Mouse (Mus musculus): Measurements from ENCODE around the gene Celf6. TPM values are rescaled to one million over a fixed set of nuclear protein-coding genes. Genes with fewer than 3 reads are reported as not detected.

The Celf6 gene
- polyA plus RNA-seq, 1 experiment from 2014 or later = 0.16 TPM

- TF ChIP-seq EP300 (IDR thresholded peaks at IDR 0.05) (no peak), CTCF (IDR thresholded peaks at IDR 0.05) (no peak)
- Histone ChIP-seq H3K4me3 (ENCODE audit: low read depth, low read length) (no peak overlapping the region), H3K9ac (replicated peaks; ENCODE audit: low read depth) (no peak overlapping the region), H3K36me3 (ENCODE audit: insufficient read depth, low read length) (no peaks in the 10 kb centered on the region), H3K27ac (ENCODE audit: low read length) (no peak overlapping the region), H3K9me3 (ENCODE audit: low read length) (no peaks in the 10 kb centered on the region), H3K27me3 (replicated peaks; ENCODE audit: insufficient read depth, low read length) (0 out of 2 replicates have a peak, but pooled peaks cover 5% of the 10 kb centered on the region), H3K4me2 (replicated peaks; ENCODE audit: low read depth, low read length) (no peak overlapping the region), H3K4me1 (ENCODE audit: insufficient read depth, low read depth, low read length) (no peaks in the 10 kb centered on the region)
- 61% methylated on average over 2 of the region's 2 CpGs for WGBS
- DNase-seq (ENCODE audit: low spot score) = no peak
- no peak for ATAC-seq
Observed at GRCm38 (mm10) chr9:59571852-59572251, 5.9 kb upstream of the Celf6 start.

GRCm38 (mm10) chr9:59577401-59577800 lies 316 bp upstream of the Celf6 start:
- H3K4me2 ChIP-seq (replicated peaks; ENCODE audit: low read depth, low read length) = peak overlapping the region; percentile 64
- no peaks in the 10 kb centered on the region for H3K4me1 ChIP-seq (ENCODE audit: insufficient read depth, low read depth, low read length)
- WGBS = 12% methylated on average over 13 of the region's 13 CpGs
- H3K27ac ChIP-seq (ENCODE audit: low read length) = no peak overlapping the region
- TF ChIP-seq CTCF (IDR thresholded peaks at IDR 0.05) (no peak), EP300 (IDR thresholded peaks at IDR 0.05) (no peak)
- ATAC-seq (no peak), DNase-seq (ENCODE audit: low spot score) (no peak)
- H3K36me3 ChIP-seq (ENCODE audit: insufficient read depth, low read length) = no peaks in the 10 kb centered on the region
- peak overlapping the region; percentile 41 for H3K4me3 ChIP-seq (ENCODE audit: low read depth, low read length)
- H3K9me3 ChIP-seq (ENCODE audit: low read length) = no peaks in the 10 kb centered on the region
- H3K27me3 ChIP-seq (replicated peaks; ENCODE audit: insufficient read depth, low read length) = 0 out of 2 replicates have a peak, but pooled peaks cover 10% of the 10 kb centered on the region
- no peak overlapping the region for H3K9ac ChIP-seq (replicated peaks; ENCODE audit: low read depth)

- no peaks in the 10 kb centered on the region for H3K9me3 ChIP-seq (ENCODE audit: low read length)
- ATAC-seq = no peak; the same call in 1 of the 2 replicates
Observed at GRCm38 (mm10) chr9:59578505-59578867, 769 bp downstream of the Celf6 start.

GRCm38 (mm10) chr9:59584871-59585308 lies 7.2 kb downstream of the Celf6 start:
- H3K9me3 ChIP-seq (ENCODE audit: low read length) = no peaks in the 10 kb centered on the region
- no peaks in the 10 kb centered on the region for H3K36me3 ChIP-seq (ENCODE audit: insufficient read depth, low read length)
- no peaks in the 10 kb centered on the region for H3K4me1 ChIP-seq (ENCODE audit: insufficient read depth, low read depth, low read length)
- ATAC-seq (peak; percentile 88), DNase-seq (ENCODE audit: low spot score) (peak; percentile 84)
- TF ChIP-seq EP300 (IDR thresholded peaks at IDR 0.05) (no peak), CTCF (IDR thresholded peaks at IDR 0.05) (peak; percentile 85)
- no peak overlapping the region for H3K27ac ChIP-seq (ENCODE audit: low read length)
- H3K4me2 ChIP-seq (replicated peaks; ENCODE audit: low read depth, low read length) = peak overlapping the region; percentile 46
- H3K4me3 ChIP-seq (ENCODE audit: low read depth, low read length) = peak overlapping the region; percentile 23; the same call in 1 of the 2 replicates
- WGBS = 7% methylated on average over 13 of the region's 13 CpGs
- H3K9ac ChIP-seq (replicated peaks; ENCODE audit: low read depth) = no peak overlapping the region
- H3K27me3 ChIP-seq (replicated peaks; ENCODE audit: insufficient read depth, low read length) = 0 out of 2 replicates have a peak, but pooled peaks cover 3% of the 10 kb centered on the region

More at GRCm38 (mm10) chr9:59578505-59578867, 769 bp downstream of the Celf6 start:
- no peak overlapping the region for H3K27ac ChIP-seq (ENCODE audit: low read length)
- H3K9ac ChIP-seq (replicated peaks; ENCODE audit: low read depth) = no peak overlapping the region
- TF ChIP-seq CTCF (IDR thresholded peaks at IDR 0.05) (no peak), EP300 (IDR thresholded peaks at IDR 0.05) (no peak)
- no peaks in the 10 kb centered on the region for H3K4me1 ChIP-seq (ENCODE audit: insufficient read depth, low read depth, low read length)
- peak overlapping the region; percentile 64 for H3K4me2 ChIP-seq (replicated peaks; ENCODE audit: low read depth, low read length)
- 0 out of 2 replicates have a peak, but pooled peaks cover 10% of the 10 kb centered on the region for H3K27me3 ChIP-seq (replicated peaks; ENCODE audit: insufficient read depth, low read length)
- H3K36me3 ChIP-seq (ENCODE audit: insufficient read depth, low read length) = no peaks in the 10 kb centered on the region
- 0% methylated on average over 9 of the region's 20 CpGs for WGBS
- peak overlapping the region; percentile 41 for H3K4me3 ChIP-seq (ENCODE audit: low read depth, low read length)
- DNase-seq (ENCODE audit: low spot score) = no peak

- Histone ChIP-seq H3K27ac (ENCODE audit: low read length) (no peak overlapping the region), H3K4me3 (ENCODE audit: low read depth, low read length) (no peak overlapping the region), H3K36me3 (ENCODE audit: insufficient read depth, low read length) (no peaks in the 10 kb centered on the region), H3K27me3 (replicated peaks; ENCODE audit: insufficient read depth, low read length) (0 out of 2 replicates have a peak, but pooled peaks cover 3% of the 10 kb centered on the region), H3K4me1 (ENCODE audit: insufficient read depth, low read depth, low read length) (no peaks in the 10 kb centered on the region), H3K9ac (replicated peaks; ENCODE audit: low read depth) (no peak overlapping the region), H3K4me2 (replicated peaks; ENCODE audit: low read depth, low read length) (no peak overlapping the region), H3K9me3 (ENCODE audit: low read length) (no peaks in the 10 kb centered on the region)
- TF ChIP-seq EP300 (IDR thresholded peaks at IDR 0.05) = no peak
- TF ChIP-seq CTCF (IDR thresholded peaks at IDR 0.05) = no peak
- no peak for DNase-seq (ENCODE audit: low spot score)
- whole genome bisulfite sequencing = 46% methylated on average over 5 of the region's 5 CpGs
- no peak for ATAC-seq
Observed at GRCm38 (mm10) chr9:59588252-59588651, 10.5 kb downstream of the Celf6 start.

GRCm38 (mm10) chr9:59588710-59589671 lies 11.3 kb downstream of the Celf6 start:
- H3K9me3 ChIP-seq (ENCODE audit: low read length) = no peaks in the 10 kb centered on the region
- H3K36me3 ChIP-seq (ENCODE audit: insufficient read depth, low read length) = no peaks in the 10 kb centered on the region
- TF ChIP-seq EP300 (IDR thresholded peaks at IDR 0.05) (no peak), CTCF (IDR thresholded peaks at IDR 0.05) (no peak)
- H3K4me3 ChIP-seq (ENCODE audit: low read depth, low read length) = no peak overlapping the region
- 0 out of 2 replicates have a peak, but pooled peaks cover 3% of the 10 kb centered on the region for H3K27me3 ChIP-seq (replicated peaks; ENCODE audit: insufficient read depth, low read length)
- ATAC-seq = no peak
- no peak overlapping the region for H3K9ac ChIP-seq (replicated peaks; ENCODE audit: low read depth)
- WGBS = 37% methylated on average over 12 of the region's 12 CpGs
- H3K4me1 ChIP-seq (ENCODE audit: insufficient read depth, low read depth, low read length) = no peaks in the 10 kb centered on the region
- DNase-seq (ENCODE audit: low spot score) = no peak
- H3K27ac ChIP-seq (ENCODE audit: low read length) = no peak overlapping the region
- H3K4me2 ChIP-seq (replicated peaks; ENCODE audit: low read depth, low read length) = no peak overlapping the region

Measured in lung, postnatal 0 days (tissue).